Mouse (Mus musculus) hindlimb bud, embryonic 11.5 days (tissue): ENCODE results near the gene Scgb2b3.

ENCODE experiments used
- DNase-seq: peaks from one replicate; pipeline ENCODE4 v3.0.0-alpha.2; 2012; ENCODE audit warnings: low read depth, low spot score; ENCODE audit errors: extremely low spot score

Scgb2b3 gene

GRCm38 (mm10) chr7:31362022-31362560 lies at the start of gene Scgb2b3:
TSS of gene Scgb2b3 (minus strand) at chr7:31362072.
- no peak for DNase-seq

GRCm38 (mm10) chr7:31375292-31375691 lies 13.4 kb upstream of the Scgb2b3 start, which contains the start of gene Scgb1b3:
TSS of gene Scgb1b3 (plus strand) at chr7:31375592.
- no peak for DNase-seq
